Comparison of ENCODE assay signal across 1 mouse cellular context in the genomic region with DNA sequence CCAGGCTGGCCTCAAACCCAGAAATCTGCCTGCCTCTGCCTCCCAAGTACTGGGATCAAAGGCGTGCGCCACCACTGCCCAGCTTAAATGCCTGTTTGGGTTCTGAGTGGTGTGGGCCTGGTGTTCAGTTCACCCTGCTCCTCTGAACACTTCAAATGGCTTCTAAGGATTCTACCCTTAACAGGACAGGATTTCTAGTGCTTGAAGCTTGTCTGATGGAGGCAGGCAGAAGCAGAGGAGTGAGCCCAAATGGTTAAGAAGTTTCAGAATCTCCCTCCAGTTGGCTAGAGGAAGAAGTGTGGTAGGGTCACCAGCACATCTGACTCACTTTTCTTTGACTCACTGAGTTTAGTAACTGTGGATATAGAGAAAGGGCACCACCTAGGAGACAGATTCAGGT.
TF ChIP-seq lines count a peak whose summit lies in the region.

No protein-coding gene starts in this region.

TF ChIP-seq in MEL, 35 proteins besides CTCF, POLR2A, EP300 and RAD21 (continued from another document):
- TF ChIP-seq MYC (IDR thresholded peaks at IDR 0.05; ENCODE audit: low read depth, low read length) (no peak), MYB (IDR thresholded peaks at IDR 0.05; ENCODE audit: low read depth, low read length) (no peak), NRF1 (IDR thresholded peaks at IDR 0.05; ENCODE audit: insufficient read depth, low read depth, low read length, poor library complexity, severe bottlenecking) (no peak), NELFE (IDR thresholded peaks at IDR 0.05; ENCODE audit: low read depth, low read length) (no peak), CHD2 (IDR thresholded peaks at IDR 0.05; ENCODE audit: low read length) (no peak), CHD1 (IDR thresholded peaks at IDR 0.05; ENCODE audit: low read depth, low read length) (no peak), SMC3 (IDR thresholded peaks at IDR 0.05; ENCODE audit: low read depth, low read length) (no peak), MAZ (IDR thresholded peaks at IDR 0.05; ENCODE audit: low read depth, low read length) (no peak), JUND (IDR thresholded peaks at IDR 0.05; ENCODE audit: low read depth, low read length) (no peak), USF2 (IDR thresholded peaks at IDR 0.05; ENCODE audit: borderline replicate concordance in 1 of 2, insufficient read depth in 1 of 2, low read depth in 1 of 2, low read length in 2 of 2) (no peak), POLR2AphosphoS5 (IDR thresholded peaks at IDR 0.05; ENCODE audit: borderline replicate concordance, low read depth, low read length) (no peak), BHLHE40 (IDR thresholded peaks at IDR 0.05; ENCODE audit: borderline replicate concordance, low read depth, low read length) (no peak), TAL1 (IDR thresholded peaks at IDR 0.05; ENCODE audit: low read length) (no peak), GABPA (IDR thresholded peaks at IDR 0.05; ENCODE audit: low read depth, low read length) (no peak), ZC3H11A (IDR thresholded peaks at IDR 0.05; ENCODE audit: low read depth, low read length) (no peak), MEF2A (IDR thresholded peaks at IDR 0.05; ENCODE audit: extremely low read depth, insufficient replicate concordance, low read depth, low read length, poor library complexity, severe bottlenecking) (no peak), GATA1 (IDR thresholded peaks at IDR 0.05; ENCODE audit: low read depth, low read length) (no peak), ZNF384 (IDR thresholded peaks at IDR 0.05; ENCODE audit: low read depth, low read length) (no peak), ZKSCAN1 (IDR thresholded peaks at IDR 0.05; ENCODE audit: low read depth, low read length) (no peak)
TF ChIP-seq in MEL: peak in this region for 0.
